Mouse (Mus musculus): Measurements from ENCODE around the gene Ddx21. TPM values are rescaled to one million over a fixed set of nuclear protein-coding genes. Genes with fewer than 3 reads are reported as not detected.

Gene Ddx21
- polyA plus RNA-seq (2015; fragmentation: Nextera tagmentation; extraction: Ambion mirVana), result 20.8 and 23.2 TPM in 2 replicates

- no peaks in the 10 kb centered on the region for H3K27me3 ChIP-seq (ENCODE audit: insufficient read depth, low read length)
- peak; percentile 96 for ATAC-seq (ENCODE audit: low FRiP score, low TSS enrichment)
- H3K4me1 ChIP-seq (ENCODE audit: insufficient read depth, low read length), result peaks cover 15% of the 10 kb centered on the region
- peak within 1 kb of the TSS; percentile 99 for H3K4me2 ChIP-seq (replicated peaks; ENCODE audit: low read depth, low read length)
- H3K9me3 ChIP-seq (ENCODE audit: low read length), result no peaks in the 10 kb centered on the region
- peak within 1 kb of the TSS; percentile 76 for H3K9ac ChIP-seq (replicated peaks; ENCODE audit: low read length)
- WGBS, result 6% methylated on average over 53 of the region's 53 CpGs
- peak within 1 kb of the TSS; percentile 97 for H3K4me3 ChIP-seq (ENCODE audit: low read length)
- peaks cover 7% of the 10 kb centered on the region for H3K36me3 ChIP-seq (ENCODE audit: insufficient read depth, low read length)
- H3K27ac ChIP-seq (ENCODE audit: low read length), result peak within 1 kb of the TSS; percentile 82
Measured at GRCm38 (mm10) chr10:62602177-62603040, at the start of gene Ddx21. TSS of gene Ddx21 (minus strand) at chr10:62602281.

GRCm38 (mm10) chr10:62650881-62651810 is 49.1 kb upstream of the Ddx21 start, which contains the start of gene Ddx50:
TSS of gene Ddx50 (minus strand) at chr10:62651218.
- Histone ChIP-seq H3K4me2 (replicated peaks; ENCODE audit: low read depth, low read length) (peak within 1 kb of the TSS; percentile 85), H3K4me3 (ENCODE audit: low read length) (peak within 1 kb of the TSS; percentile 99), H3K4me1 (ENCODE audit: insufficient read depth, low read length) (peaks cover 14% of the 10 kb centered on the region), H3K27ac (ENCODE audit: low read length) (peak within 1 kb of the TSS; percentile 94), H3K36me3 (ENCODE audit: insufficient read depth, low read length) (peaks cover 6% of the 10 kb centered on the region; the same call in 1 of the 2 replicates), H3K9ac (replicated peaks; ENCODE audit: low read length) (peak within 1 kb of the TSS; percentile 96), H3K9me3 (ENCODE audit: low read length) (no peaks in the 10 kb centered on the region), H3K27me3 (ENCODE audit: insufficient read depth, low read length) (no peaks in the 10 kb centered on the region)
- ATAC-seq (ENCODE audit: low FRiP score, low TSS enrichment), result peak; percentile 100
- WGBS, result under 1% methylated on average over 88 of the region's 89 CpGs

- Histone ChIP-seq H3K4me1 (ENCODE audit: insufficient read depth, low read length) (peaks cover 14% of the 10 kb centered on the region), H3K27ac (ENCODE audit: low read length) (peak overlapping the region; percentile 94), H3K36me3 (ENCODE audit: insufficient read depth, low read length) (peaks cover 10% of the 10 kb centered on the region; the same call in 1 of the 2 replicates), H3K9me3 (ENCODE audit: low read length) (no peaks in the 10 kb centered on the region), H3K4me3 (ENCODE audit: low read length) (peak overlapping the region; percentile 99), H3K9ac (replicated peaks; ENCODE audit: low read length) (peak overlapping the region; percentile 96), H3K27me3 (ENCODE audit: insufficient read depth, low read length) (no peaks in the 10 kb centered on the region), H3K4me2 (replicated peaks; ENCODE audit: low read depth, low read length) (peak overlapping the region; percentile 85)
- no peak for ATAC-seq (ENCODE audit: low FRiP score, low TSS enrichment)
- 0% methylated on average over 17 of the region's 17 CpGs for WGBS
Measured at GRCm38 (mm10) chr10:62650358-62650782, 48.3 kb upstream of the Ddx21 start.

- no peak overlapping the region for H3K4me2 ChIP-seq (replicated peaks; ENCODE audit: low read depth, low read length)
Measured at GRCm38 (mm10) chr10:62604161-62604560, 2.1 kb upstream of the Ddx21 start.

GRCm38 (mm10) chr10:62603233-62604030 is 1.4 kb upstream of the Ddx21 start:
- WGBS, result 87% methylated on average over 12 of the region's 12 CpGs
- Histone ChIP-seq H3K9ac (replicated peaks; ENCODE audit: low read length) (no peak overlapping the region), H3K4me1 (ENCODE audit: insufficient read depth, low read length) (peaks cover 15% of the 10 kb centered on the region), H3K27me3 (ENCODE audit: insufficient read depth, low read length) (no peaks in the 10 kb centered on the region), H3K9me3 (ENCODE audit: low read length) (no peaks in the 10 kb centered on the region), H3K4me2 (replicated peaks; ENCODE audit: low read depth, low read length) (no peak overlapping the region), H3K27ac (ENCODE audit: low read length) (no peak overlapping the region), H3K36me3 (ENCODE audit: insufficient read depth, low read length) (no peaks in the 10 kb centered on the region), H3K4me3 (ENCODE audit: low read length) (no peak overlapping the region)
- ATAC-seq (ENCODE audit: low FRiP score, low TSS enrichment), result no peak

More at GRCm38 (mm10) chr10:62604161-62604560, 2.1 kb upstream of the Ddx21 start:
- ATAC-seq (ENCODE audit: low FRiP score, low TSS enrichment), result no peak
- WGBS, result 89% methylated on average over 3 of the region's 3 CpGs
- Histone ChIP-seq H3K27ac (ENCODE audit: low read length) (no peak overlapping the region), H3K36me3 (ENCODE audit: insufficient read depth, low read length) (no peaks in the 10 kb centered on the region), H3K9ac (replicated peaks; ENCODE audit: low read length) (no peak overlapping the region), H3K4me3 (ENCODE audit: low read length) (no peak overlapping the region), H3K27me3 (ENCODE audit: insufficient read depth, low read length) (no peaks in the 10 kb centered on the region), H3K9me3 (ENCODE audit: low read length) (no peaks in the 10 kb centered on the region), H3K4me1 (ENCODE audit: insufficient read depth, low read length) (peaks cover 15% of the 10 kb centered on the region)

GRCm38 (mm10) chr10:62601833-62602176 is 276 bp downstream of the Ddx21 start:
- peak overlapping the region; percentile 99 for H3K4me2 ChIP-seq (replicated peaks; ENCODE audit: low read depth, low read length)
- H3K27ac ChIP-seq (ENCODE audit: low read length), result peak overlapping the region; percentile 82
- no peaks in the 10 kb centered on the region for H3K9me3 ChIP-seq (ENCODE audit: low read length)
- peaks cover 15% of the 10 kb centered on the region for H3K4me1 ChIP-seq (ENCODE audit: insufficient read depth, low read length)
- peak overlapping the region; percentile 76 for H3K9ac ChIP-seq (replicated peaks; ENCODE audit: low read length)
- H3K27me3 ChIP-seq (ENCODE audit: insufficient read depth, low read length), result no peaks in the 10 kb centered on the region
- peak overlapping the region; percentile 97 for H3K4me3 ChIP-seq (ENCODE audit: low read length)
- WGBS, result 0% methylated on average over 23 of the region's 23 CpGs
- peak; percentile 88 for ATAC-seq (ENCODE audit: low FRiP score, low TSS enrichment)
- peaks cover 11% of the 10 kb centered on the region for H3K36me3 ChIP-seq (ENCODE audit: insufficient read depth, low read length)

- no peaks in the 10 kb centered on the region for H3K27me3 ChIP-seq (ENCODE audit: insufficient read depth, low read length)
- H3K4me1 ChIP-seq (ENCODE audit: insufficient read depth, low read length), result peaks cover 15% of the 10 kb centered on the region
- peak overlapping the region; percentile 76 for H3K9ac ChIP-seq (replicated peaks; ENCODE audit: low read length)
- 12% methylated on average over 20 of the region's 20 CpGs for WGBS
- no peak overlapping the region for H3K27ac ChIP-seq (ENCODE audit: low read length)
- H3K4me3 ChIP-seq (ENCODE audit: low read length), result peak overlapping the region; percentile 97
- H3K36me3 ChIP-seq (ENCODE audit: insufficient read depth, low read length), result peaks cover 11% of the 10 kb centered on the region
- ATAC-seq (ENCODE audit: low FRiP score, low TSS enrichment), result no peak
- no peaks in the 10 kb centered on the region for H3K9me3 ChIP-seq (ENCODE audit: low read length)
- peak overlapping the region; percentile 99 for H3K4me2 ChIP-seq (replicated peaks; ENCODE audit: low read depth, low read length)
Measured at GRCm38 (mm10) chr10:62601053-62601791, 859 bp downstream of the Ddx21 start.

GRCm38 (mm10) chr10:62600056-62600455 is 2.0 kb downstream of the Ddx21 start:
- no peak overlapping the region for H3K27ac ChIP-seq (ENCODE audit: low read length)
- H3K36me3 ChIP-seq (ENCODE audit: insufficient read depth, low read length), result peaks cover 12% of the 10 kb centered on the region
- no peak for ATAC-seq (ENCODE audit: low FRiP score, low TSS enrichment)
- WGBS, result 85% methylated on average over 6 of the region's 6 CpGs
- peaks cover 15% of the 10 kb centered on the region for H3K4me1 ChIP-seq (ENCODE audit: insufficient read depth, low read length)
- no peak overlapping the region for H3K9ac ChIP-seq (replicated peaks; ENCODE audit: low read length)
- no peak overlapping the region for H3K4me2 ChIP-seq (replicated peaks; ENCODE audit: low read depth, low read length)
- no peaks in the 10 kb centered on the region for H3K9me3 ChIP-seq (ENCODE audit: low read length)
- no peak overlapping the region for H3K4me3 ChIP-seq (ENCODE audit: low read length)
- H3K27me3 ChIP-seq (ENCODE audit: insufficient read depth, low read length), result no peaks in the 10 kb centered on the region
